Mouse (Mus musculus): Measurements from ENCODE around the gene Kcnip1.

Kcnip1 gene

DNA sequence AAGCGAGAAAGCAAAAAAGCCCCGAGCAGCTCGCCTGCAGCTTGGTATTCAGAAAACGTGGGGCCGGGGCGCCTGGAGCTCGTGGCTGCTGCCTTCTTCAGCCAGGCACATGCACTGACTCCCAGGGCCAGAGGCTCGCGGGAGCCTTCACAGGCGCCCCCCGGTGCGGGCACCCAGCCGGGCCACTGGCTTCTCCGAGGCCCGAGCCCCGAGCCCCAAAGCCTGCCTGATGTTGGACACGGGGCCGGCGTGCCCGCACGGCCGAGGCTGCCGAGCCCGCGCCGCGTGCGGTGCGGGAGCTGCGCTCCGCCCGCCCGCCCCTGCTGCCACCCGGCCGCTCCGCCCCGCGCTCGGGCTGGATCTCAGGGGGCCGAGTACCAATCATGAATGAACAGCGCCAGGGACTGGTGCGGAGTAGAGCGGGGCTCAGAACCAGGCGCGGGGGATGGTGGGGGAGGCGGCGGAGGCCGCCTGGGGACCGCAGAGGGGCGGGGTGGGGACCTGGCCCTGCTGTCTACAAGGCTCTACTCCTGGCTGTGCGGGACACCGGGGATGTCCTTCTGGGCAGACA is 149.6 kb downstream of the Kcnip1 start:
- CTCF ChIA-PET = no interaction called here

DNA sequence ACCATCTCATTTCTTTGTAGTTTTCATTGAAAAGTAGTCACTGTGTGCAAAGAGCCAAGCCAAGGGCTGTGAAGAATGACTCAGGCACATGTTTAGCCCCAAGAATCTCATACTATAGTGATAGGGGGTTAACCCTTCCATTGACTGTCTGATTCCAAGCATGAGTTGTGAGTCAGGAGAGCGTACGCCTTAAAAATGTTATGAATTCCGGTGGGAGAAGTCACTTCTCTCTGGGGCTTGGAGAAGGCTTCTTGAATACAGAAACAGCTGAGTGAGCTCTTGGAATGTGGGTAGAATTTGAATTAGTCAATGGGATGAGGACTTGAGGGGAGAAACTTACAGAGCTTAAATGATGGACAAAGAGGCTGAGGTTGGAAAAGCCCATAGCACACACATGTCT is 153.9 kb downstream of the Kcnip1 start:
- CTCF ChIA-PET = no interaction called here

DNA sequence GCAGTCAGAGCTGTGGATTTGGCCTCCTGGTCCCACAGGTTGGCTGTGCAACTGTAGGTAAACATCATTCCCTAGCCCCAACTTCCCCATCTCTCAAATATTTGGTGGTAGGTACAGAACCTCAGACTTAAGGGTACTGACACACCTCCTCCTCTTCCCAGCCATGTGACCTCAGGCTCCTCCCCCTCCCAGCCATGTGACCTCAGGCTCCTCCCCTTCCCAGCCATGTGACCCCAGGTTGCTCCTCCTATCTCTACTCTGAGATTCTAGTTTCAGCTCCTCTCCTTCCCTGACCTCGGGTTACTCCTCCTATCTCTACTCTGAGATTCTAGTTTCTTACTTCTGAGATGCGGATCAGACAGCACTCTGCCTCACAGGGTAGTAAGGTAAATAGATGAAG is 163.2 kb downstream of the Kcnip1 start:
- CTCF ChIA-PET = no interaction called here

DNA sequence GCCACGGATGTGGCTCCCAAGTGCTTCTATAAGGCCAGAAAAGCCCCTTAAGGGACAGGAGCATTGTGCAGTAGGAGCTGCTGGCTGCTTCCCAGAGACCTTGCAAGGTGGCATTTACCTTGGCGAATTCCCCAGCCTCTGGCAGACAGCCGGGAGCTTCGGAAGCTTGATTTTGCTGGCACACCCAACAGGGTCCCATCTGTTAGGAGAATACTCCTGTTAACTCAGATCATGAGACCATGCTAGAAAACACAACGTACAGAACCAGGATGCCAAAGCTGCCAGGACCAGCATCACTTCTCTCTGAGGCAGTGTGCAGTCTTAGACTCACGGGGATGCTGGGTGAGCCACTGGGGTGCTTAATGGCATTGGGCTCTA is 165.1 kb downstream of the Kcnip1 start:
- CTCF ChIA-PET = no interaction called here

DNA sequence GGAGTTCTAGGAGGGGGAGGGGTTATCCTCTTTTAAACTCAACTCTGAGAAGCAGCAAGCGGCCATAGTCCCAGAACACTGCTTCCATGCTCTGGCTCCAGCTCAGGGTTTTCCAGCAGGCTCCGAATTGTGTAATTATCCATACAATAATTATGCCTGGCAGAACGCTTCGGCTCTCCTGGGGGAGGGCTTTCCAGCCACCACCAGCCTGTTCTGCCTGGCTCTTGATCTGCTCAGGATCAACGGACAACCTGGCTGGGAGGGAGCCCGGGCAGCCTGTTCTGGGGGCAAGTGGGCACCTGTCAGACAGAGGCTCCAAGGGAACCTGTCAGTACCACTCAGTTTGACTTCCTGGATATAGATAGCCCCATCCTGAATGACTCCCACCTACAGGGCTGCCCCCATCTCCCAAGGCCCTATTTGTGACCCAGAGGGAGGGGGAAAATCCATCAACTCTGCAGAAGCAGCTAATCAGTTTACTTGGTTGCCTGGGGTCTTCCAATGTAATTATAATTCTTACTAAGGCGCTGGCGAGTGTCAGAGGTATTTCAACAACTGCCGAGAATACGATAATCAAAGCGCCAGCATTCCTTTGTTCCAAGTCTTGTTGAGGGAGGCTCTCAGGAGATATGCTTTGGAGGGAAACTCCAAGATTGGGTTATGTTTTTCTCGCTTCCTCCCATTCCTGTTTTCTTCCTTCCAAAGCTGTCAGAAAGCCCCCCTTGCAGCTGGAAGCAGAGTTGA is 165.7 kb downstream of the Kcnip1 start:
- CTCF ChIA-PET = no interaction called here

DNA sequence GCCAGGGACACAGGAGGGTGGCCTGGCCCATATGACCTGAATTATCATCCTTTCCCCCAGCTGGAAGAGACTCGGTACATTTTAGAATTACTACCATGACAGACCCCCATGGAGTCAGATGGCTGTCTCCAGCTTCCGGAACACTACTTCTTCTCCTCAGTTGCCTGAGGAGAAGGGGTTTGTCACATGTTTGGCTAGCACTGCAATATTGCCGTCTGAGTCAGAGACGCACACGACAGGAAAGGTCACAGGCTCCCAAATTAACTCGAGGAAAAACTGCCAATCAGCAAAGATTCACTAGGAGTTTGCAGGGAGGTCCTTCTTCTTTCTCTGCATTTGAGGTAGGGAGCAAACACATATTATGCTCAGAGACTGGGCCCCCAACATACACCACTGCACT is 168.2 kb downstream of the Kcnip1 start:
- CTCF ChIA-PET = no interaction called here

DNA sequence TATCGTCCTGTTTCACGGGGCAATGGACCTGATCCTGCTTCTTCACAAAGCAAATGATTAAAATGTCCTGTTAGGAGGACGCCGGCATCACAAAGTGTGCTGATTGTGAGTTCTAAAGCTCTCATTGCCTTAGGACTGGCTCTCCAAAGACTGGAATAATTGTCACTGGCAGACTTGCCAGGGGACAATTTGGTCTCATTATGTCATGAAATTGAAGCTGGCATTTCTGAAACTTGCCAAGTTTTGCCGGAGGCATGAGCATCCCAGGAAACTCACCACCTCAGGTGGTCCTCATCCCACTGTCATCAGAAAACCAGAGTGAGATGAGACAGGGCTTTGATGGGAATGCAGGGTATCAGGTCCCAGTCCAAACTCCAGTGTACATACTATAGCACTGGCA is 171.6 kb downstream of the Kcnip1 start:
- CTCF ChIA-PET = no interaction called here

DNA sequence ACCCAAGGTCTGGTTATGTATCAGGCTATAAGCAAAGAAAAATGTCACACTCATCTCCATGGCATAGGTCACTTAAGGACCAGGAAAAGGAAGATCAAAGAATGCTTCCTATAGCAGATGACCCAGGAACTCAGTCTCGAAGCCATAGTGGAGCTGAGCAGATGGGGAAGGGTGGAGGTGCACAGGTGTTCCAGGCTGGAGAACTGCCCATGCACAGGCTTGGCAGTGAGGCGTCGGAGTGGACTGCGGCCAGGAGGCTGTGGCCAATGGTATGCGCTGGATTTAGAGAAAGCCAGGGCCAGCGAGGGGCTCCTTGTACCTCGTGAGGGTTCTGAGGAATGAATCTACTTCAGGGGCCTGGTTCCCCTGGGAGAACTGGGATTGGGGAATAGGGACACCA is 172.1 kb downstream of the Kcnip1 start:
- CTCF ChIA-PET = no interaction called here

DNA sequence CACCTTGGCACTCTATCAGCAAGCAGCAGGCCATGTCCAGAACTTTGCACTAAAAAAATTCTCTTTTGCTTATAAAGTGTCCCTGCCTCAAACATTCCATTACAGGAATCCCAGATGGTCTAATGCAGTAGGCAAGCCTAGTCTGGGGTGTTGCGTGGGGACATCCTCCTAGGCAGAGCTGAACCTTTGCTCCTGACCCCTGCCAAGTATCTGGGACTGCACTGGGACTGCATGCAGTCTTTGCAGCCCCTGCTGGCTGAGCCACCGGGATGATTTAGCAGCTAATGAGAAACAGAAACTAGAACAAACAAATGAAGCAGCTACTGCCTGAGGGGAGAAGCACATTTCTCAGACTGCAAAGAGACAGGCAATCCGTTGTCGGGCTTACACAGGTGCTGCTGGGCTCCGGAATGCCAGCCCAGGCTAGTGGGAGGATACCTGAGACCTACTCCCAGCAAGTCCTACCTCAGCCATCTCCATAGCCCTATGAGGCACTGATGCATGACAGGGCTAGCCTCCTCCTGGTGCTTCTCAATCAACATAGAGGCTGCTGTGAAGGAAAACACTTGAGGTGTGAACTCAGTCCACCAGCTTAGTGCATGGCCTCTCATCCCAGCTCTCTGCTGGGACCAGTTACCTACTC is 174.0 kb downstream of the Kcnip1 start:
- CTCF ChIA-PET = interaction anchor here (0.6 kb wide), 1 partner anchor 1966 kb away, joined by 9 read pairs; no protein-coding TSS in a partner anchor

DNA sequence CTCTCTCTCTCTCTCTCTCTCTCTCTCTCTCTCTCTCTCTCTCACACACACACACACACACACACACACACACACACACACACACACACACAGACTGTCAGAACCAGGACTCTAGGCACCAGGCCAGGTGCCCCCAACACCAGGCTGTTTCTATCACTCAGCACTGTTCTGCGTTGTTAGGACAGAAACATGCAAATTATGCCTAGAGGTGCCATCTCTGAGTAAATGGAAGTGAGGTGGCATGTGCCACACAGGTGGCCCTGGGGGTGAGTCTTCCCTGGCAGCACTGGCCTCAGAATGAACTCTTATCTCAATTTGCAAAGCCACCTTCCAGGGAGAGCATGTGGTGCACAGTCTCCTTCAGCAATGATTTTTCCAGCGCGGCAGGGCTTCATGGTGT is 176.9 kb downstream of the Kcnip1 start:
- CTCF ChIA-PET = no interaction called here

DNA sequence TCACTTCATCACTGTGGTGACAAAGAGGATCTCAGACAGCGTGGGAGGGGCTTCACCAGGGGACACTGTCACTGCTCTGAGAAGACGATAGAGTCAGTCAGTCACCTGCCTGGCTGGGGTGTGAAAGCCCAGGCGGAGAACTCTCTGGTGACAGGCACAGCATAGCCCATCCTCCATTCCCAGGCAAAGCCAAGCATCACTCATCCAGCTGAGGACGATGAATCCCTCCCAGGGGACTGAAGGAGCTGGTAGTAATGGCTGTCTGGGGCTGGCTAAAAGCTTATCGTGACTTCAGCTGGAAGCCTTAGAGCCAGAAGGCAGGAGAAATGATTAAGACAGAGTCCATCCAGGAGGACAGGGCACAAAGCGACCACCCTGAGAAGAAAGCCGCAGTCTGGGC is 182.8 kb downstream of the Kcnip1 start:
- CTCF ChIA-PET = no interaction called here

DNA sequence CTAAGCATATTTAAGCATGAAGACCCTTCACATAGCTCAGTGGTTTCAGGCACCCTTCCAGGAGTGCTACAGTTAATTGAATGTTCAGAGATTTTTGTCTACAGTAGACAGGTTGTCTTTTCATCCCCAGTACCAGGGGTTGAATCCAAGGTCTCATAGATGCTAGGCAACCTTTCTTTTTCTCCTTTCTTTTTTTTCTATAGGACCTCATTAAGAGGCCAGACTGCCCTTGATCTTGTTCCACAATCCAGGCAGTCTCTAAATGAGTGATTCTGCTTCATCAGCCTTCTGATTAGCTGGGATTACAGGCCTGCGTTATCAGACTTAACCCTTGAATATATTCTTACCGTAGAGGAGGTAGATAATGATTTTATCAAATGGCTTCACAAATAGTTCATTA is 189.9 kb downstream of the Kcnip1 start:
- CTCF ChIA-PET = no interaction called here

DNA sequence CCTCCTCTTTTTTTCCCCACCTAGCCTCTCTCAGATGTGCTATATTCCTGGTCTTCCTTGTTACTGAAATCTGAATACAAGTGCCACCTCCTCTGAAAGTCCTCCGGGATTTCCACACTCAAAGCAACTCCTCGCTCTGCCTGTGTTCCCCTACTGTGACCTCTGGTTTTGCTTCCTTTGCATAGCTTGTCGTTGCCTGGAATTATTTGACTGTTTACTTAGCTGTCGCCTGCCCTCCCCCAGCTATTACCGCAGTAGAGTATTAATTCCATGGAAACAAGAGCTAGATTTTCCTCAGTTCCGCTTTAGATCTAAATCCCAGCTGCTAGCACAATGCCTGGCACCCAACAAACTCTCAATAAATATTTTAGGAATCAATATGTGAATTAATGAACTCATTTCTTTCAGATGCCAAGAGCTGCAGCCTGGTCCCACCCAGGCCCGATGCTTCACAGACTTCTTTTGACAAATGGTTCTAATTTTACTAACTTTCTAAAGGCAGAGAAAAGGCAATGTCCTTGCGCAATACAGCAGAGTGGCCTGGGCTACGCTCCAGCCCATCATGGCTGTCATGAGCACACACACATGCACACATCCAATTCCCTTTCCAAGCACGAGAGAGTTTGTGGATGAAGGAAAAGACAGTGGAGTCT is 192.4 kb downstream of the Kcnip1 start:
- CTCF ChIA-PET = no interaction called here

DNA sequence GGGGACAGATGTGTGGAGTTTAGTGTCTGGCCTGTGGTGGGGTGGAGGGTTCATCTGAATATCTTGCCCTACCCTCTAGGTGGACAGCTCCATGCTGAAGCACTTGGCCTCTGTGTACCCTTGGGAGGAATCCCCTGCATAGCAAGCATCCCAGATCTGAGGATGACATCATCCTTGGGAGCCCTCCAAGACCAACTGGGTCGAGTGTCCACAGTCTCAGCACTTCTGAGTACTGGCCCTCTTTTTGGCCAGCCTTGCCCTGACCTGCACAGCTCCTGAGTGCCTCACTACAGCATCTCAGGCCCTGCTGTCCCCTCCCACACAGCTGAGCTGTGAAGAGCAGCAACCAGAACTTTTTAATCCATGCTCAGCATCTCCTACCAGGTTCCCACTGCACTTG is 193.0 kb downstream of the Kcnip1 start:
- CTCF ChIA-PET = no interaction called here

DNA sequence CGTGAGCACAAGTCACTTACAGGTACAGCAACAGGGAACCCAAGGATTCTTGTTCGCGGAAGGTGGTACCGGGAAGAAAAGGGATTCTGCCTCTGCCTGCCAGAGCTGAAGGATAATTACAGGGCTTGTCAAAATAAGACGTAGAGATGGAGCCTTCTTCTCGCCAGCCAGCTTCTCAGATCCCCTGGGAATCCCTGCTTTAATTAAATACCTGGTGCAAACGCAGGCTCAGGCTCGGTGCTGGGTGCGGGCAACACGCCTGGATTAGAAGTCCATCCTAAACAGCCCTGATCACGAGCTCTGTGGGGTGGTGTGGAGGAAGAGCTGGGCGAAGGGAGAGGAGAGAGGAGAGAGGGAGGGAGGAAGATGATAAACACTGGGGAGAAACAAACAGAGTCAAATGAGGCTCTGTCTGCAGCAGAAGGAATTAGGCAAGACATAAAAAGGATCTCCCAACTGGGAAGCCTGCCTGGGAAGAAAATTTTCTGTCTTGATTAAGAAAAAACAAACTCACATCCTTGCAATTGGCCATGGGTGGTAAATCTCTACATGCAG is 194.8 kb downstream of the Kcnip1 start:
- CTCF ChIA-PET = no interaction called here

DNA sequence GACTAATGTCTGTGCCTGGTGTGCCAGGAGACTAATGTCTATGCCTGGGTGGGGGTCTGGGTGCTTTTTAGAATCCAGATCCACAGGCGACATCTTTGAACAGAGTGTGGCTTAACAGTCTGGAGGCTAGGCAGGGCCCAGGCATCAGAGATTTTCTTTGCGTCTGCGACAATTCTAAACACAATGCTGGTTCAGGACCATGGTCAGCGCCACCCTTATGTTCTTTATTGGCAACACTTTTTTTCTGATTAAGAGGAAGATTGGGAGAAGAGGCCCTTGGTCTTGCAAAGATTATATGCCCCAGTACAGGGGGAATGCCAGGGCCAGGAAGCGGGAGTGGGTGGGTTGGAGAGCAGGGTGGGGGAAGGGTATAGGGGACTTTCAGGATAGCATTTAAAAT is 205.6 kb downstream of the Kcnip1 start:
- CTCF ChIA-PET = no interaction called here

DNA sequence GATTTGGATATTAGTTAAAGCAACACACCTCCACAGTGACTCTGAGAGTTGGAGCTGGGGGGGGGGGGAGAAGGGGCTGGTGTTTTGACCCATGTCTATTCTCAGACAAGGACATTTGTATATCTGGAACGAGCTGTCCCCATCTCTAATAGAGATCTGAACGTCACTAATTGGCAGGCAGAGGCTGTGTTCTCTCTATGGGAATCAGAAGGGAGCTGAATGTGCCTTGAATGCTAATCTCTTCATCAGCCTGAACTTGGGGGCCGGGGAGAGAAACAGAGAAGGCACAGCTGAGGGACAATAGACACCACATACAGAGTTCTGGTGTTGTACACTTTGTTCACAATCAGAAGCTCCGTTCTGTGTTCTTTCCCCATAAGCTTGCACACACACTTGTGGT is 206.4 kb downstream of the Kcnip1 start:
- CTCF ChIA-PET = no interaction called here

DNA sequence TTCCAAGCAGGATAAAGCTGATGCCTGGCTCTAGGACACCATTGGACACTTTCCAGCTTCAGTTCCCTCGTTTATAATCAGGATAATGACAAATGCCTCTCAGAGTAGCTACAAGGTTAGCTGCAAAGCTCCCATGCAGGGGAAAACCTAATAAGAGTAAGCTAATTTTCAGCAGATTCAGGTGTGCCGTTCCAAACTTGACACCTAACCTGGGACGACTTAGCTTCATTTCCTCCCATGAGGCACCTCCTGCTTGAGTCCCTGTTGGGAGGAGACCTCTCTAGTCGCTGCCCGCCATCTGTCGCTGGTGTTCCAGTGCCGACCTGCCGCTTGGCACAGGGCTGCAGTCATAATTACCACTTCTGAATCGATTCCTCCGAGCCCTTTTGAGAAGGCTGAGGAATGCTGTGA is 211.4 kb downstream of the Kcnip1 start:
- CTCF ChIA-PET = no interaction called here

DNA sequence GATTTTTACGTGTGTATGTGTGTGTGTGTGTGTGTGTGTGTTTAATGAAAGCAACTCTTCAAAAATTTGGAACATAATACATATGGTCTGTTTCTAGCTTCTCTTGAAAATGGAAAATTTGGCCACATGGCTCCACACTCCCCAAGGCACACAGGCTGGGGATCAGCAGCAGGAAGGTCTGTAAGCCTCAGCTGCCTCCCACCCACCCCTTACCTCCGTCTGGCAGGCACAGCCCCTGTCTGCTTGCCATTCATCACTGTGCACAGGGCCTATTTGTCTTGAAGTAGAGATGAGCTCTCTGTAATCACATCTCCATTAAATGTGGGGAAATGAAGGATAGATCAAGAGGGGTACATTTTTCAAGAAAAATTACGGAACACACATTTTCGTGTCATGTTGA is 212.7 kb downstream of the Kcnip1 start:
- CTCF ChIA-PET = no interaction called here

DNA sequence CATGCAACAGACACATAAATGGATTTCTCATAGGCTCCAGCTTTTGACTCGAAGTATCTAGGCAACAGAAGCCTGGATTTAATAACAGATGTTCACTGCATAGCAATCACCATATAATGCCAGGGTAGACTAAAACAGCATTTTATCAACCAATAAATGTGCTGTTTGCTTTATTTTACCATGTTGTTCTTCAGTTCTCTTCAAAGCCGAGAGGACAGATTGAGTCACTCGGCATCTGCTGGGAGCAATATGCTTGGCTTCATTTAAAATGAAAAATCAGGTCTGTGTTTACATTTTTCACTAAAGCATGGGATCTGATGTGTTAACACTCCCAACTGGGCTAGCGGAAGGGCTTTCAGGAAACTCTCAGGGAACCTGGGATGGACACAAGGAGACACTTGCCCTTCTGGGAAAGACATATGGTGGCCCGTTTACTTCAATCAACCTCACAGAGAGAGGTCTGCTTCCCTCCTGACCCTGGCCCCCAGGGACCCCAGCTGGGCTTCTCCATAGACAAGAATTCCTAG is 220.3 kb downstream of the Kcnip1 start:
- CTCF ChIA-PET = no interaction called here

DNA sequence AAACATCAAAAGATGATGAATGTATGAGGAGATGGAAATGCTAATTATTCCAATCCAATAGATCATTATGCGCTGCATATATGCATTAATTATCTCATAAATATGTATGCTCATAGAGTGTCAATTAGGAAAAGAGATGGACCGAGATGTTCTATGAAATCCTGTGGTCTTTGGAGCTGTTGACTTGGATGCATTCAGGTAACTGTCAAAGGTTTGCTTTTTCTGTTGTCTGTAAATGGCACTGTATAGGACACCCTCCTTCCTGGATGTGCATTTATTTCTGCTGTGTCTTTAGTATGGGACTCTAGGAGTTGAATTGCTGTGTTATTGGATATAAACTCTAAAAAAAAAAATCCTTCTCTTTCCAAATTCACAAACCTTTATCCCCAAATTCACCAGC is 220.9 kb downstream of the Kcnip1 start:
- CTCF ChIA-PET = no interaction called here
